Mouse (Mus musculus) spleen, postnatal 36 days (tissue): ENCODE data around the gene Fam160b1.

Experiments
- DNase-seq, 2 experiments: peaks; one replicate each; pipeline ENCODE4 v3.0.0; 2022; ENCODE audit warnings: low spot score in 2 of 2, mixed read lengths in 1 of 2

The Fam160b1 gene

DNA sequence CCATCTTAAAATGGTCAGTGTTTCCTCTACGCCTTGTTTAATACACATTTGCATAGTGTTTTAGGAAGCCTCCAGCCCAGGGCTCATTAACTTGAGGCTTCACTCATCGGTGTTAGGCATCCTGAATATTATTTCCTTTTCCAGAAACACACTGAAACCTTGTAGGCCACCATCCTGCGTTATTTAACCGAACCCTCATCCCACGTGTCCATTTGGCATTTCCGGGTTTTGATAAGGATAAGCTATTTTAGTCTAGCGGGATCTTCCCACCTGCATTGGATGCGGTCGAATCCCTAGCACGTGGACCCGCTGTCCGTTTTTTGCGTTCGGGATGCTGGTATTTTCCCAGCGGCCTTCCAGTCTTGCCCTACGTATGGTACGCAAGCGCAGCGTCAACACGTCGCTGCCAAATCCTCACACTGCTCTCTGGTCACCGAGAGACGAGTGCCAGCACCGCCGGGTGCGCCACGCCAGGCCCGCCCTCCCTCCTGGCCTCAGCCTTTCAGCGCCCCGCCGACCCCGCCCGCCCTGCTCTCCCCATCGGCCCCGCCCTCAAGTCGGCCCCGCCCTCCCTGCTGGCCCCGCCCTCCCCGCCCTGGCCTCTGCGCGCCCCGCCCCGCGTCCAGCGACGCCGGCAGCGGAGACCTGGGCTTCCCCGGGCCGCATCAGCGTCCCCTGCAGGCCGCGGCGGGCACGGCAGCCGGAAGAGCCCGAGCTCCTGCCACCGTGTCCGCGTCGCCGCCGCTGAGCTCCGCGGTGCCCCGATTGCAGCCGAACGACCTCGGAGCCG, at the start of gene Fam160b1:
Gene Fam160b1, plus strand, starts transcription at position 340 of the 790 bp plus-strand sequence.
- peak; percentile 94 for DNase-seq

DNA sequence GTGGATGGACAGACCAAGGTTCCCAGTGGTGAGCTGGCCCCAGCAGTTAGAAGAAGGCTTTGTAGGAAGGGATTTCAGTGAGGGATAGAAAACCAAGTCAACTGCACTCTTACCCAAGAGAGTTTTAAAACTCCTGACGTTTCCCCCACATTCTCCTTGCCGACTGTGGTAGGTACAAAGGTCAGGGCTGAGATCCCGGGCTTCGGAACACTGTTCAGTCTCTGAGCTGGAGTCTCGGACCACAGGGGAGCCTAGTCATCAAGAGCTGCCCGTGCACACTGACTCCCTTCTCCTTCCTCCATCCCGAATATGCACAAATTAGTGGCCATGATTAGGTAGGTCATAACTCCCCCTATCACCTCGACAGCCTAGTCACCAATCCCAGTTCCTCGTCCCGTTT, 47.3 kb upstream of the Fam160b1 start:
- no peak for DNase-seq

DNA sequence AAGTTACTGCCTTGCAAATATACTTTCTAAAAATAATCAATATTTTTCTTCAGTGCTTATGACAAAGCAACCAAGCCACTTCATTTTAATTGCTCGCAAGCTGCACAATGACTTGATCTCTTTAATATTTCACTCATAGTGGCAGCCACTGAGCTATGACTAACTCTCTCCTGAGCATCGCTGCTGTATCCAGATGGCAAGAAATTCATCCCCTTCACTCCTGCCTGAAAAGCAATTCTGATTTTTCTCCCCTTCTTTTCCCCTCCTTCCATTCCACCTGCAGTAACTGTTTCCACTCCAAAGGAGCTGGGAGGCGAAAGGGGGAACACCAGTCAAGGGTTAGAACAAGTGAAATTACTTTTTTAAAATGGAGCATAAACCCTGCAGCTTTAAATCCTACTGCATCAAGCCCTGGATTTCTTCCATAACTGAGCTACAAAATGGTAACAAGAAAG, 46.6 kb upstream of the Fam160b1 start:
- DNase-seq: peak in 1 of 2 experiments; percentile 46

DNA sequence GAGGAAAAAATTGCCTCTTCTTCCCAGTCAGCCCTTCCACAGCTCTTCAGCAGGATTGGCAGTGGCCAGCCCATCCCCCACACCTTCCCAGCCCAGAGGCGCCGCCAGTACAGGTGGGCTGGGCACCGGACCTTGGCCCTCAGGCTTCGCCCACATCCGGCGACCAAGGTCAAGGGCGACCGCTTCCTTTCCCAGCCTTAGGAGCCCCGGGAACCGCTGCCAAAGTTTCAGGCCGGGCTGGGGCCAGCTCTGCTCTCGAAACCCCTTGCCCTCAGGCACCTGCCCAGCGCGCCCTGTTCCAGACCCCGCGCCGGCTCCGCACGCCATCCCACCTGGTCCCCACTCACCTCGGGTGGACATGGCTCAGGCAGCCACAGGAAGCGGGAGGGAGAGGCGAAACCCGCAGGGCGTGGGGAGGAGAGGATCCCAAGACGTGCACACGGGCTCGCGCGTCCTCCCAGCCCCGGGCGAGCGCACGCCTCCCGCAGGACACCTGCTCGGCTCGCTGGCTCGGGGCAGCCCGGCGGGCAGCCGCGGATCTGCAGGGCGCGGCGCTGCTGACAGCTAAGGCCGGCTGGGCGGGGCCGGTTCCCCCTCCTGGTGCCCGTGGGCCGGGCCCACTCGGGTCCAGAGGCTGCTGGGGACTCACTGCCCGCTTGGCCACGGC, 46.0 kb upstream of the Fam160b1 start, which contains the start of gene Ablim1:
Gene Ablim1, minus strand, starts transcription at position 574 of the 667 bp plus-strand sequence.
- DNase-seq: peak; percentile 26 to 29

DNA sequence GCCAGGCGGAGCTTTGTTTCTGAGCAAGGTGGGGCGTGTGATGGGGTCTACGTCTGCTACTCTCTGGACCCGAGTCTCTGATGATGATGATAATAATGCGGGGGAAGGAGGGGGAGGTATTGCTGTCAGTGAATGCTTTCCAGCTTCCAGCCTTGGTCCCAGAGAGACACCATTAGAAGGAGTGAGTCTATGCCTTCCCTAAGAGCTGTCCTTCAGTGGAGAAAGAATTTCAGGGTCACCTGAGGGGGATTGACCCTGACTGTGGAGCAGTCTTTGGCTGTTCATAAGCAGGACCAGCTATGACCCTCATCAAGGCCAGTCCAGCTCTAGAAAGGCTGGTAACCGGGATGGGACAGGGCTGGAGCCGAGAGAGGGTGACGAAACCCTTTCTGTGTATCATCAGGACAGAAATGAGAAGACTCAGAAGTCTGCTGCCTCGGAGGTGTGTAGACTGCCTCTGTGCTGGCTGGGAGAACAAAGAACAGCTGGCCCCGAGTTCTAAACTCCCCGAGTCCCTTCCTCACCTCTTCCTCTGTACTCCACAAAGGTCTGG, 45.4 kb upstream of the Fam160b1 start:
- no peak for DNase-seq

DNA sequence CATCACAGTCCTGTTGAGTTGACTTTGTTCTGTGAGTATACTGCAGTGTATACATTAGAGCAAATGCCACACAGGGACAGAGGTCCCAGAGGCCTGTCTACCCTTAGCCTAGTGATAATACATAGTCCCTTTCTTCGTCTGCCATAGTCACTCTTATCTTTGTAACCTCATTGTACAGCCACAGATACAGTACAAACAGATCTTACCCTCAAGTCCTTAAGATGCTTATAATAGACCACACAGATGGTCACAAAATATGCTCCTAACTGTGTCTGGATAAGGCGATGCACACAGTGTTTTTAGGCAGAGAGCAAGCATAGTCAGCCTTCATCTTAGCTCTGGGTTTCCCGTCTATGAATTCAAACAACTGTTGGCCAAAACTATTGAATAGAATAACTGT, 43.9 kb upstream of the Fam160b1 start:
- no peak for DNase-seq

DNA sequence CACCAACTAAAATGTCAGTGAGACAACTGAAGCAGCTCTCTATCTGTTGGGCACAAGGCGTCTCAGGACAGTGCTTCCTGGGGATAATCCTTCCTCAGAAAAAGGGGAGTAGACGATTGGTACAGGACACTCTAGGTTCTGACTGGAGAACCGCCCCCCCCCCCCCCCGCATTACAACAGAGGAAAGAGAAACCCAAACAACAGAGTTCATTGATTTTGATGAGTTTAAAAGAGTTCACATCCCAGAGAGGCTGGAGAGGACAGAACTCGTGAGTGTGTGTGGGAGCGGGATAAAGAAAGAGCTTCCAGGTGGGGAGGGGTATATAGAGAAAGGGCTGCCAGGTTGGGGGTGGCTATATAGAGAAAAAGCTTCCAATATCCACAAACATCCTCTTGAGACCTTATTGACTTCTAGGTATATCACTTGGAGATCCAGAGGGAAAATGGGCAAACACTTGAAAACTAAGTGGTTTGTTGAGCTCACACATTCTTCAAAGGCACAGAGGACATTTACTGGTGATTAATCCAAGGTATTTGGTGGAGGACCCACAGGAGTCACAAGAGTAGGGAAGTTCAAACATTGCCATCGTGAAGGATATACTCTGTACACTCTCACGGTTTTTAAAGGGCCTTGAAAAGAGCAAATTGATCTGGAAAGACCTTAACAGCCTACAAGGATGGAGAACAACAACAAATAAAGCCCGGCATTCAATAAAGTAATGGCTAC, 39.7 kb upstream of the Fam160b1 start:
- no peak for DNase-seq

DNA sequence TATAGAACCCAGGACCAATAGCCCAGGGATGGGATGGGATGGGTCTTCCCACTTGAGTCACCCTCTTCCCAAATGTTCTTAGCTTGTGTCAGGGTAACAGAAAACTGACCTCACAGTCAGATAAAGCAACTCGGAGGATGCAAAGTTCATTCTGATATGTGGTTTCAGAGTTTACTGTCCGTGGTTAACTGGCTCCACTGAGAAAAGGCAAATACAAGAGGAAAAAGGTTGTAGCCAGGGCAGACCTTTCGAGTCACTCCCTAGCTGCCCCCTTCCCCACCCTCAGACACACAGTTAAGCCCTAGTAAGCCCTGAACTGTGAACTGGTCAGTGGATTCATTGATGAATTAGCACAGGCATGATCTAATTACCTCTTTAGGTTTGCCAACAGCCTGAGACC, 38.6 kb upstream of the Fam160b1 start:
- no peak for DNase-seq

DNA sequence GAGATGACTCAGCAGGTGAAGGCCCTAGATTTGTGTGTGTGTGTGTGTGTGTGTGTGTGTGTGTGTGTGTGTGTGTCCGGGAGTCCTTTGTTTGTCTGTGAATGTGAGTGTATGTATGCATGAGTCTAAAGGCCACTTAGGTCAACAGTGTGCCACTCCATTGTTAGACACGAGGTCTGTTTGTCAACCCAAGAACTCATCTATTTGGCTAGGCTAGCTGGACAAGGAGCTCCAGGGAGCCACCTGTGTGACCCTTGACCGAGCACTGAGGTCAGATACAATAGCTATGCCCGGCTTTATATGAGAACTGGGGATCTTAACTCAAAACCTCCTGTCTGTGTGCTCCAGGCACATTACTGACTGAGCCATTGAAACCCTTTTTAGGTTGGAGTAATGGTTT, 38.0 kb upstream of the Fam160b1 start:
- no peak for DNase-seq

DNA sequence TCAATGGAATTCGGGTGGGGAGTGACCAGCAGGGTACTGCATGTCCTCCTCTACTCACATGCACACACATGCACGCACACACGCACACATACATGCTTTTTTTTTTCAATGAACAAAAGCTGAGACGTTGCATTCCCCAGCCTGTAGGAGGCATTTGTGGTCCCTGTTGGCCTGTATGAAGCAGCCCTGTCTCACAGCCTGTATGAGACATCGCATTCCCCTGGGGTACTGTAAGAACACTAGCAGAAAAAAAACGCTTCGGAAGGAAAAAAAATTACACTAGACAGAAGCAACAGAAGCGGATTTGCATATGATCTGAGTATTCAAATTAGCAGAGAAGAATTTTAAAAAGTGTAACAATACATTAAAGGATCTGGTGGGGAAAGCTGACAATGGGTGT, 37.4 kb upstream of the Fam160b1 start:
- DNase-seq: no peak

DNA sequence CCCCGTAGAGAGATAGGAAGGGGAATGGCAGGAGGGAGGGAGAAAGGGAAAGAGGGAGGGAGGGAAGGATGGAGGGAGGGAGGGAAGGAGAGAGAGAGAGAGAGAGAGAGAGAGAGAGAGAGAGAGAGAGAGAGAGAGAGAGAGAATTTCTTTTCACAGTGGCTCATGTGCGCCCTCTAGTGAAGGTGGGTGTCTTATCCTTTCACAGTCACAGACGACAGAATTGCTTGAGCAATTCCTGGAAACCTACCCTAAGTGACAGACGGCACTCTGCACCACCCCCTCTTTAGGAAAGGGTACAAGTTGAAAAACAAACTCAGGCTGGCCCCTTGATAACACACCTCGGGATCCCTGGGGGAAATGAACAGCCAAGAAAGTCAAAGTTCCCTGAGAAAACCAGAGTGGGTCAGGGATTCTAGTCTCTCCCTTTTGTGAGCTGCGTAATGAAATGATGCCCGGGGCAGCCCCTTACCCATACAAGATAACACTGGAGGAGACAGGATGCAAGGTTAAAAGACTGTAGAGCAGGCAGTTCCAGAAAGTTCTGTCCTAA, 34.7 kb upstream of the Fam160b1 start:
- peak; percentile 36 to 38 for DNase-seq

DNA sequence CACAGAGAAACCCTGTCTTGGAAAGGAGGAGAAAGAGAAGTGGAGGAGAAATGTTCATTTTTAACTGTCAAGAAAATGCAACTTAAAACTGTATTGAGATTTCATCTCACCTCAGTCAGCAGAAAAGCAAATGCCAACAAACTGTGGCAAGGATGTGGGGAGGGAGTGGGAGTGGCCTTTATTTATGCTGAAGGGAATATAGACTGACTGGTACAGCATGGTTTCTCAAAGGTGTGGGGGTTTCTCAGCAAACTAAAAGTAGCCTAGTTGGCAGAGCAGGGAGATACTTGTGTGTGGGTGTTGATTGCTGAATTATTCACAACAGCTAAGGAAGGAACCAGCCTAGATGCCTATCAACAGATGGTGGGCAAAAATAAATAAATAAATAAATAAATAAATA, 32.8 kb upstream of the Fam160b1 start:
- DNase-seq: no peak

DNA sequence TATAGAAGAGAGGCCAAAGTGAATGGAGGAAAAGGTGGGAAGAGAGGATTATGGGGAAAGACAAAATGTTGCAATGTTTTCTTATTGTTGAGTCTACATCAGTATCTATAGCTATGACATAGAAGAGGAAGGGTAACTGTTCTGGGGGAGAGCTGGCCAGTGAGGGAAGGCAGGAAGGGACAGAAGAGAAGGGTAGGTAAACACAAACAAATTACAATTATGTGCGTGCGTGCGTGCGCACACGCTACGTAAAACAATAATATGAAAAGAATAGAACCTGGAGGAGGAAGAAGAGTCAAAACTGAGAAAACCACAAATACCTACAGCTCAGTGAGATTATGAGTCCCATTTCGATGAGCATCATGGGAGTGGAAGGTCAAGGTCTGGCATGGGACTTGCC, 32.2 kb upstream of the Fam160b1 start:
- DNase-seq: no peak

DNA sequence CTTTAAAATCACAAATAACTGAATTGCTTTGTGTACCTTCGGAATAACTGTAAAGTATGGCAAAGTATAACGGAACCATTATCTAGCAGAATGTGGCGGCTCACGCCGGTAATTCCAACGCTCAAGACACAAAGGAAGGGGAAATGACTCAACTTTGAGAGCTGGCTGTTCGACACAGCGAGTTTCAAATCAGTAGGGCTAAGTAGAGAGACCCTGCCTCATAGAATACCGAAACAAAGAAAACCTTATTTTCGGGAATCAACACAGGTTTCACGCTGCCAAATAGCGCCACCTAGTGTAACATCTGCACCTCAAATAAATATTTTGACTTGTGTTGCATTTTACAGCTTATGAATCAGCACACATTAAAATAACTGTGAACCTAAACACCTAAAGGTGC, 31.7 kb upstream of the Fam160b1 start:
- peak in 1 of 2 experiments; percentile 44 for DNase-seq

DNA sequence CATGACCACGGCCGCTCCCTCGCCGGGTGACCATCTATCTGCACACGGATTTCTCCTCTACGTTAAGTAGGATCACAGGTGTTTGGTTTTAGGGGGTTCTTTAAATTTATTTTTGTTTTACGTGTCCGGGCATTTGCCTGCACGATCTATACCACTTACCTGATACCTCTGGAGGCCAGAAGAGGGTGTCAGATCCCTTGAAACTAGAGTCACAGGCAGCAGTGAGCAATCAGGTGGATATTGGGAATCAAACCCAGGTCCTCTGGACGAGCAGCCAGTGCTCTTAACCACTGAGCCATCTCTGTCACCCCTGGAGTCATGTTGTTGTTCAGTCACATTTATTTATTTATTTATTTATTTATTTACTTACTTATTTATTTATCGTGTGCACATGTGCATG, 30.2 kb upstream of the Fam160b1 start:
- no peak for DNase-seq

DNA sequence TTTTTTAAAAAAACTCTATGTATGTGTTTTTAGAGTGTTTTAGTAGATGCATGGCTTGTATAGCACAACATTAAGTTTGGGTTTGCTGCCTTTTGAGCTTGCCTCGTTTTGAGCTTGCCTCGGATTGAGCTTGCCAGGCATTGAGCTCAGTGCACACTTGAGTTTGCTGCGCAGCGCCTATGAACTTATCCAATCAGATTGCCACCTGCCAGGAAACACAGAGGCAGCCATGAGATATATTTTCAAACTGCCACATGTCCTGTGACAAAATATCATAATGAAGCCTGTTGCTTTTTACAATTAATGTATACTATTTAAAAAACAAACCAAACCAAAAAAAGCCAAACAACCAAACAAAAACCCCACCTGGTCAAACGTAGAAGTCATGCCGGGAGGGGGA, 29.2 kb upstream of the Fam160b1 start:
- DNase-seq: no peak

DNA sequence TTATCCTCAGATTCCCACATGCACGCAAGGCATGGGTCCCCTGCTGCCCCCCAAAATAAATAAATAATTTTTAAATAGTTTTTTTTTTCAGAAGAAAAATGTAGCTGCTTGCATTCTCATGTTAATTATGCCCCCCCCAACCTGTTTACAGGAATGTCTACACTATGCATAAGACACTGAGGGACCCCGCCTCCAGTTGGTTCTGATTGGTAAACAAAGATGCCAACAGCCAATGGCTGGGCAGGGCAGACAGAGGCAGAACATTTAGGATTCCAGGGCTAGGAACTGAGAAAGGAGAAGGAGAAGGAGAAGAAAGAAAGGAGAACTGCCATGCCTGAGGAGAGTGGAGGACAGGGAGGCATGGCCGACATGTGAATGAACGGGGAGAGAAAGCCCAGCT, 27.1 kb upstream of the Fam160b1 start:
- DNase-seq: no peak

DNA sequence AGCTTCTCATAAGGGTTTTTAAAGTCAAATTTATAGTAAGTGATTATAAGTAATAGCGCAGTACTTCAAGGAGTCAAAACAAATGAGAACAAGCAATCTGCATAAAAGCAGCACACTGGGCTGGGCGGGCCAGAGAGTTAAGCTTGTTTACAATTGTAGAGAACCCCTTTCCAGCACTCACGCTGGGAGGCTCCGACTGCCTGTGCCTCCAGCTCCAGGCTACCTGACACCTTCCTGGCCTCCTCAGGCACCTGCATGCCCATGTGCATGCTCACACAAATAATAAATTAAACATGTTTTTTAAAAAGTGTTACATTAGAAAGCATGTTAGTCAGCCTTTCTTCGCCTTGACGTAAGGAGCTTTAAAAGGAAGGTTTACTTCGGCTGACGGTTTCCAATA, 25.3 kb upstream of the Fam160b1 start:
- no peak for DNase-seq

DNA sequence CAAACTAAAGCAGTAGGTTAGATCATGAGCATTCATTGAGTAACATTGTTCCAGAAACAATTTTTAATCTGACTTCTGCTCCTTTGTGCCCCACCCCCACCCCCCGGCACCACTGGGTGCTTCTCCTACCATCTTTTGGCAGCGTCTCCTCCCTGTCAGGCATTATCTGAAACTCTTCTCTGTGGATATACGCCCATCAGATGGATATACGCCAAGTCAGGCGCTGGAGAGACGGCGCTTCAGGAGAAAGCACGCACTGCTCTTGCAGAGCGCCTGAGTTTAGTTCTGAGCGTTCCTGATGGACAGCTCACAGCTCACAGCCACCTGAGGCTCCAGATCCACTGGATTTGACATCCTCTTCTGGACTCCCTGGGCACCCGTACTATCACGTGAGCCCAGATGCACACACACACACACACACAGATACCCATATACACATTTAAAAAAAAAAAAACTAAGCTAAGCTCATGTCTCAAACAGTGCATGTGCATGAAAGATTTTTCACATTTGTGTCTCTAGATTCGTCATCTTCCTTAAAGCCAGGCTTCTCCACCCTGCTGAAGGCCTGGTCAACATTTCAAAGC, 21.1 kb upstream of the Fam160b1 start:
- peak in 1 of 2 experiments; percentile 50 for DNase-seq

DNA sequence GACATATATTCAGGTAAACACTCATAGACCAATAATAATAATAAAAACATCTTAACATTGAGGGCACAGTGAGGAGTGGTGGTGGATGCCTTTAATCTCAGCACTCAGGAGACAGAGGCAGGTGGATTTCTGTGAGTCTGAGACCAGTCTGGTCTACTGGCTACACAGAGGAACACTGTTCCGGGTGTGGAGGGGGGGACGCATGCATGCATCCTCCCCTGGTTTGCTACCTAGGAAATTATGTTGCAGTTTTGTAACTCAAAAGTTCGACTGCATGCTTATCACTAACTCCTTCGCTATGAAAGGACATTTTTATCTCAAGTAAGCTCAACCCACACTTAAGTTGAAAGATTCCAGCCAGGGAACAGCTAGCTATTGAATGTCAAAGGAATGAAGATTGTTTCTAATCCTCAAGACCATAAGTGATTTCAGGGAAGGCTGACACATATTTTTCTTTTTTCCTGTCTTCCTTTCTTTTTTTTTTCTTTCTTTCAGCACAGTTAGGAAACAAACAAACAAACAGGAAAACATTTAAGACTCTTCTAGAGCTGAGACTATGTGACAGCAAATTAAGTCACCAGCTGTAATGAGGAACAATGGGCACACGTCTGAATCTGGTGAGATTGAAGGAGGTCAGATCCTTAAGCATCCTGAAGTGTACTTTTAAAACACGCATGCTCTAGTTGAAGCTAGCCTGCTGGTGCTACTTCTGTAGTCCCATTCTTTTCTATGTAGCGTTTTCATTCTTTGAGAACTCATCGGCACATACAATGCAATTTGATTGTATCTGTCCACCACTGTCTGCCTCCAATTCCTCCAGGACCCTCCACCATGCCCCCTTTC, 19.4 kb upstream of the Fam160b1 start:
- DNase-seq: no peak

DNA sequence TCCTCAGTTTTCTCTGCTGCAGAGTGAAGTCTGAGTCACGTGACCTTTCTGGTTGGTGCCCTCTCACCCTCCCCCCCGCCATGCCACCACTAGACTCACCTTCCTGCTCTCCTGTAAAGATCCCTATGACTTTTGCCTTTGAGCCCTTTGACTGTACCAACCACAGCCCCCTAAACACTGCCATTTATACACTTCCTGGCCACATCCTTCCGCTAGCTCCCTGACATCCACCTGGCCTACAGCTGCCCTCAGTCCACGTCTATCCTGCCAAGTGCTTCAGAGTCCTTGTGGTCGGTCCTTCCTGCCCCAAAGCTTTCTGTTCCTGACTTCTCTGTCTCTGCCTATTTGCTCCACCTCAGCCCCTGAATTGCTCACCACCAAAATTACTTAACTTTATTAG, 16.6 kb upstream of the Fam160b1 start:
- DNase-seq: peak in 1 of 2 experiments; percentile 33
